Mouse (Mus musculus): Measurements from ENCODE around the gene Clnk. TPM values are rescaled to one million over a fixed set of nuclear protein-coding genes. Genes with fewer than 3 reads are reported as not detected.

Gene Clnk
- total RNA-seq, 2 experiments from 2014 or later: 0.20 to 0.26 TPM

- Histone ChIP-seq H3K27ac (no peak overlapping the region), H3K4me3 (no peak overlapping the region)
- intact Hi-C loops (cut with DNase I): loop anchor here (5.0 kb wide), 3 partner anchors 93 to 528 kb away; no protein-coding TSS in a partner anchor
- DNase-seq (ENCODE audit: extremely low spot score in 1 of 2, low spot score in 2 of 2): no peak
- TF ChIP-seq CTCF (IDR thresholded peaks at IDR 0.05): no peak
Observed at GRCm38 (mm10) chr5:38788820-38789219, 87.8 kb downstream of the Clnk start.

GRCm38 (mm10) chr5:38787851-38788520, 88.6 kb downstream of the Clnk start:
- Histone ChIP-seq H3K27ac (no peak overlapping the region), H3K4me3 (peak overlapping the region; percentile 16; the same call in 1 of the 2 replicates)
- TF ChIP-seq CTCF (IDR thresholded peaks at IDR 0.05): peak; percentile 18
- peak in 1 of 2 experiments; percentile 16 for DNase-seq (ENCODE audit: extremely low spot score in 1 of 2, low spot score in 2 of 2)
- intact Hi-C loops (cut with DNase I): loop anchor here (5.0 kb wide), 3 partner anchors 94 to 529 kb away; no protein-coding TSS in a partner anchor

- intact Hi-C loops (cut with DNase I): loop anchor here (5.0 kb wide), 3 partner anchors 96 to 531 kb away; no protein-coding TSS in a partner anchor
Observed at GRCm38 (mm10) chr5:38786126-38786525, 90.5 kb downstream of the Clnk start.

GRCm38 (mm10) chr5:38785686-38786085, 90.9 kb downstream of the Clnk start:
- no peak overlapping the region for H3K27ac ChIP-seq
- TF ChIP-seq CTCF (IDR thresholded peaks at IDR 0.05): no peak
- intact Hi-C loops (cut with DNase I): loop anchor here (5.0 kb wide), 3 partner anchors 97 to 532 kb away; no protein-coding TSS in a partner anchor
- H3K4me3 ChIP-seq: no peak overlapping the region
- DNase-seq (ENCODE audit: extremely low spot score in 1 of 2, low spot score in 2 of 2): no peak

More at GRCm38 (mm10) chr5:38786126-38786525, 90.5 kb downstream of the Clnk start:
- no peak for DNase-seq (ENCODE audit: extremely low spot score in 1 of 2, low spot score in 2 of 2)
- TF ChIP-seq CTCF (IDR thresholded peaks at IDR 0.05): no peak
- H3K4me3 ChIP-seq: no peak overlapping the region
- no peak overlapping the region for H3K27ac ChIP-seq

GRCm38 (mm10) chr5:38781813-38782212, 94.8 kb downstream of the Clnk start:
- intact Hi-C loops (cut with DNase I): loop anchor here (2.0 to 5.0 kb wide), 3 partner anchors 270 to 1179 kb away; no protein-coding TSS in a partner anchor

GRCm38 (mm10) chr5:38780631-38781030, 96.0 kb downstream of the Clnk start:
- intact Hi-C loops (cut with DNase I): loop anchor here (2.0 to 5.0 kb wide), 2 partner anchors 272 to 858 kb away; no protein-coding TSS in a partner anchor
- Histone ChIP-seq H3K4me3 (no peak overlapping the region), H3K27ac (no peak overlapping the region)
- no peak for DNase-seq (ENCODE audit: extremely low spot score in 1 of 2, low spot score in 2 of 2)
- TF ChIP-seq CTCF (IDR thresholded peaks at IDR 0.05): no peak

More at GRCm38 (mm10) chr5:38781813-38782212, 94.8 kb downstream of the Clnk start:
- peak; percentile 71 to 84 for DNase-seq (ENCODE audit: extremely low spot score in 1 of 2, low spot score in 2 of 2)
- Histone ChIP-seq H3K27ac (no peak overlapping the region), H3K4me3 (no peak overlapping the region)
- peak; percentile 98 for TF ChIP-seq CTCF (IDR thresholded peaks at IDR 0.05)

- DNase-seq (ENCODE audit: extremely low spot score in 1 of 2, low spot score in 2 of 2): no peak
- no peak for TF ChIP-seq CTCF (IDR thresholded peaks at IDR 0.05)
- intact Hi-C loops (cut with DNase I): loop anchor here (2.0 to 5.0 kb wide), 2 partner anchors 272 to 859 kb away; no protein-coding TSS in a partner anchor
Observed at GRCm38 (mm10) chr5:38780045-38780444, 96.6 kb downstream of the Clnk start.

GRCm38 (mm10) chr5:38775500-38775899, 101.1 kb downstream of the Clnk start:
- peak in 1 of 2 experiments; percentile 31 for DNase-seq (ENCODE audit: extremely low spot score in 1 of 2, low spot score in 2 of 2)
- intact Hi-C loops (cut with DNase I): no loop called here
- no peak overlapping the region; the same call in 1 of the 2 replicates for H3K27ac ChIP-seq
- no peak for TF ChIP-seq CTCF (IDR thresholded peaks at IDR 0.05)
- no peak overlapping the region for H3K4me3 ChIP-seq

More at GRCm38 (mm10) chr5:38780045-38780444, 96.6 kb downstream of the Clnk start:
- H3K4me3 ChIP-seq: no peak overlapping the region
- no peak overlapping the region for H3K27ac ChIP-seq

- peak; percentile 19 to 53 for DNase-seq (ENCODE audit: extremely low spot score in 1 of 2, low spot score in 2 of 2)
- intact Hi-C loops (cut with DNase I): no loop called here
- no peak overlapping the region for H3K4me3 ChIP-seq
- H3K27ac ChIP-seq: no peak overlapping the region
- peak; percentile 81 for TF ChIP-seq CTCF (IDR thresholded peaks at IDR 0.05)
Observed at GRCm38 (mm10) chr5:38754950-38755349, 121.7 kb downstream of the Clnk start.

GRCm38 (mm10) chr5:38752749-38753148, 123.9 kb downstream of the Clnk start:
- Histone ChIP-seq H3K4me3 (no peak overlapping the region), H3K27ac (no peak overlapping the region)
- intact Hi-C loops (cut with DNase I): no loop called here
- no peak for TF ChIP-seq CTCF (IDR thresholded peaks at IDR 0.05)
- no peak for DNase-seq (ENCODE audit: extremely low spot score in 1 of 2, low spot score in 2 of 2)

- Histone ChIP-seq H3K4me3 (no peak overlapping the region), H3K27ac (no peak overlapping the region)
- intact Hi-C loops (cut with DNase I): no loop called here
- DNase-seq (ENCODE audit: extremely low spot score in 1 of 2, low spot score in 2 of 2): no peak
- TF ChIP-seq CTCF (IDR thresholded peaks at IDR 0.05): no peak
Observed at GRCm38 (mm10) chr5:38708940-38709581, 167.6 kb downstream of the Clnk start.

Data from left cerebral cortex, adult 2 months (tissue).